Mouse (Mus musculus) stomach, embryonic 15.5 days (tissue): ENCODE results near the gene Fbxo7. TPM values are rescaled to one million over a fixed set of nuclear protein-coding genes. Genes with fewer than 3 reads are reported as not detected.

ENCODE experiments used
- ATAC-seq: fragments of 200-750 bp; cut with Nextera tagmentation; 2 replicates; pipeline ENCODE4 v1.8.0; 2017; ENCODE audit warnings: low read depth, moderate number of reproducible peaks, moderate TSS enrichment; ENCODE audit not compliant: insufficient read depth, low FRiP score
- H3K27ac ChIP-seq: fragments of 300-500 bp; sonication (generic); 2 replicates; pipeline ENCODE4 v1.5.1; 2015; ENCODE audit warnings: mild to moderate bottlenecking, inconsistent platforms
- H3K27me3 ChIP-seq: fragments of 300-500 bp; sonication (generic); replicated peaks from 2 replicates; pipeline ENCODE4 v1.6.1; 2015; ENCODE audit warnings: inconsistent platforms
- H3K36me3 ChIP-seq: fragments of 300-500 bp; sonication (generic); 2 replicates; pipeline ENCODE4 v1.6.1; 2015; ENCODE audit warnings: inconsistent platforms
- H3K4me1 ChIP-seq: fragments of 300-500 bp; sonication (generic); 2 replicates; pipeline ENCODE4 v1.6.1; 2015; ENCODE audit warnings: inconsistent platforms
- H3K4me2 ChIP-seq: fragments of 300-500 bp; sonication (generic); 2 replicates; pipeline ENCODE4 v1.6.1; 2015; ENCODE audit warnings: mild to moderate bottlenecking, inconsistent platforms
- H3K4me3 ChIP-seq: fragments of 300-500 bp; sonication (generic); replicated peaks from 2 replicates; pipeline ENCODE4 v1.5.1; 2015; ENCODE audit warnings: inconsistent platforms
- H3K9ac ChIP-seq: fragments of 300-500 bp; sonication (generic); 2 replicates; pipeline ENCODE4 v1.6.1; 2015; ENCODE audit warnings: inconsistent platforms
- H3K9me3 ChIP-seq: fragments of 300-500 bp; sonication (generic); 2 replicates; pipeline ENCODE4 v1.6.1; 2016; ENCODE audit warnings: inconsistent platforms
- WGBS: fragments of 180-500 bp; shearing (Covaris S2); methylation state at CpG from one replicate; pipeline ENCODE4 v1.1.7; 2015; 5-methylcytosine and 5-hydroxymethylcytosine counted together
- polyA plus RNA-seq: library from polyadenylated mRNA; unstranded; fragments of >200 nt; fragmentation: Nextera tagmentation; extraction: Ambion mirVana; gene quantifications from 2 replicates; pipeline ENCODE4 v1.2.1, GENCODE M21; 2015

Fbxo7 gene
- polyA plus RNA-seq, 1 experiment from 2014 or later = 31.3 TPM

DNA sequence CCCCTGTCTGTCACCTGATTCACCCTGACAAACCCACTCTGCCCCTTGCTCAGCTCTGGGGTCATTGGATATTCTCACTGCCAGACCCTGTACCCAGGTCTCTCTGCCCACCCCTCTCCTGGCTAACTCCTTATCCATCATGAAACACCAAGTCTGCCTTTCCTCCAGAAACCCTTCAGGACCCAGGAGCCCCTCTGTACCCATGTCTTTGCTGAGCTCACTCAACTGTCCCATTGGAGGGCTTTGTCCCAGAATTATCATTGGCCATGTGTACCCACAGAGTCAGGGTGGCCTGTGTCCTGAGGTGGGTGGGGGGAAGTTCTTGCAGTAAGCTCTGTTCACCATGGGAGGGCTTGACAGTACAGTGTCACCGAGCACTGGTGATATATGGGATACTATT, 43.9 kb downstream of the Fbxo7 start:
- Histone ChIP-seq H3K4me2 (no peak overlapping the region), H3K27ac (no peak overlapping the region), H3K36me3 (no peaks in the 10 kb centered on the region), H3K9me3 (0 out of 2 replicates have a peak, but pooled peaks cover 4% of the 10 kb centered on the region), H3K4me1 (peaks cover 5% of the 10 kb centered on the region; the same call in 1 of the 2 replicates), H3K4me3 (no peak overlapping the region), H3K9ac (no peak overlapping the region), H3K27me3 (no peaks in the 10 kb centered on the region)
- WGBS = 74% methylated on average over 1 of the region's 1 CpGs
- ATAC-seq = no peak

DNA sequence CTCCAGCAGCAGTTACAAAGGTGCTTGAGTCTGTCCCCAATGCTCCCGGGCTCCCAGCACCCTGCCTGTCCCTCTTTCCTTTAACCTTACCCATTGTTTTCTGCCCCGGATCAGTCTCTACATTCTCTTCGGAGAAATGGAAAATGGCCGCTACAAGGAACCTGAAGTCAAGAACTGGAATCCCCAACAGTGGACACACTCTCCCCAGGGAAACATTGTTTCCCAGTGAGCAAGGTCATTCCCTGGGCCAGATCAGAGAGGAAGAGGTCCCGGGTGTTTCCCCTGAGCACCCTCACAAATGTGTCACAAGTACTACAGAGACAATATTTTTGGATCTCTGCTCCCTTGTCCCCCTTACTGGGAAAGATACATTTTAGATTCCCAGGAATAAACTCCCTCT, 44.9 kb downstream of the Fbxo7 start:
- WGBS = 73% methylated on average over 5 of the region's 5 CpGs
- H3K4me2 ChIP-seq = no peak overlapping the region

GRCm38 (mm10) chr10:86067911-86068310, 46.1 kb downstream of the Fbxo7 start:
- WGBS = 76% methylated on average over 10 of the region's 10 CpGs

More for the DNA sequence above, 44.9 kb downstream of the Fbxo7 start:
- Histone ChIP-seq H3K27me3 (no peaks in the 10 kb centered on the region), H3K9me3 (0 out of 2 replicates have a peak, but pooled peaks cover 4% of the 10 kb centered on the region), H3K9ac (no peak overlapping the region), H3K36me3 (no peaks in the 10 kb centered on the region), H3K4me3 (no peak overlapping the region), H3K27ac (no peak overlapping the region), H3K4me1 (peaks cover 5% of the 10 kb centered on the region; the same call in 1 of the 2 replicates)
- ATAC-seq = no peak

GRCm38 (mm10) chr10:86069341-86069740, 47.6 kb downstream of the Fbxo7 start:
- no peak overlapping the region for H3K4me3 ChIP-seq
- no peak overlapping the region for H3K27ac ChIP-seq
- ATAC-seq = no peak
- H3K36me3 ChIP-seq = no peaks in the 10 kb centered on the region
- no peaks in the 10 kb centered on the region for H3K9me3 ChIP-seq
- peaks cover 5% of the 10 kb centered on the region; the same call in 1 of the 2 replicates for H3K4me1 ChIP-seq
- H3K4me2 ChIP-seq = no peak overlapping the region
- WGBS = 45% methylated on average over 3 of the region's 3 CpGs
- no peak overlapping the region for H3K9ac ChIP-seq
- no peaks in the 10 kb centered on the region for H3K27me3 ChIP-seq

More at GRCm38 (mm10) chr10:86067911-86068310, 46.1 kb downstream of the Fbxo7 start:
- Histone ChIP-seq H3K27me3 (no peaks in the 10 kb centered on the region), H3K9ac (no peak overlapping the region), H3K9me3 (no peaks in the 10 kb centered on the region), H3K4me3 (no peak overlapping the region), H3K4me2 (no peak overlapping the region), H3K4me1 (peaks cover 5% of the 10 kb centered on the region; the same call in 1 of the 2 replicates), H3K36me3 (no peaks in the 10 kb centered on the region), H3K27ac (no peak overlapping the region)
- ATAC-seq = no peak

DNA sequence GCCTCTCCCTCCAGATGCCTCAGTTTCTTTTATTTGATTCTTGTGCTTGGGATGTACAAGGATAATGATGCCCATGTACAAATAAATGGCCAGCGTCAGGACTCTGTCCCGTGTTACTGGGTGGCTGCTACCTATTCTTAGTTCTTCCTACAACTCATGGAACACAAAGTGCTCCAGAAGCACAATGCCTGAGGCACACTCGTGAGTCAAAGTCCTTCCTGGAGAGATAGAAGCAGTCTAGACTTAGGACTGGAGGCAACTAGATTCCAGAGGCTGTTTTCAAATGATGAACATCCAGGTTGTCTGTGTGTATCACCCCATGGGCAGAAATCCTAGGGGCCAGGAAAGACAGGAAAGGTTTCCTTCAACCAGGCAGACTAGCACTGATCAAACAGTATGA, 49.0 kb downstream of the Fbxo7 start:
- no peak overlapping the region for H3K4me2 ChIP-seq
- no peaks in the 10 kb centered on the region for H3K27me3 ChIP-seq
- no peak overlapping the region for H3K9ac ChIP-seq
- no peak overlapping the region for H3K27ac ChIP-seq
- ATAC-seq = no peak
- H3K36me3 ChIP-seq = no peaks in the 10 kb centered on the region
- no peaks in the 10 kb centered on the region for H3K4me1 ChIP-seq
- 82% methylated on average over 3 of the region's 3 CpGs for WGBS
- H3K4me3 ChIP-seq = no peak overlapping the region
- H3K9me3 ChIP-seq = no peaks in the 10 kb centered on the region

GRCm38 (mm10) chr10:86074134-86074533, 52.4 kb downstream of the Fbxo7 start:
- Histone ChIP-seq H3K36me3 (no peaks in the 10 kb centered on the region), H3K4me3 (no peak overlapping the region), H3K27ac (no peak overlapping the region), H3K9me3 (no peaks in the 10 kb centered on the region), H3K4me2 (no peak overlapping the region), H3K9ac (no peak overlapping the region), H3K4me1 (no peaks in the 10 kb centered on the region), H3K27me3 (no peaks in the 10 kb centered on the region)
- ATAC-seq = no peak
- WGBS = 76% methylated on average over 4 of the region's 4 CpGs

- ATAC-seq = no peak
- Histone ChIP-seq H3K4me2 (no peak overlapping the region), H3K4me1 (no peaks in the 10 kb centered on the region), H3K4me3 (no peak overlapping the region), H3K9me3 (no peaks in the 10 kb centered on the region), H3K9ac (no peak overlapping the region), H3K36me3 (no peaks in the 10 kb centered on the region), H3K27me3 (no peaks in the 10 kb centered on the region), H3K27ac (no peak overlapping the region)
- 82% methylated on average over 9 of the region's 9 CpGs for WGBS
These were observed 53.4 kb downstream of the Fbxo7 start for GRCm38 (mm10) chr10:86074971-86075711.

- Histone ChIP-seq H3K9ac (no peak overlapping the region), H3K9me3 (no peaks in the 10 kb centered on the region), H3K4me3 (no peak overlapping the region), H3K36me3 (no peaks in the 10 kb centered on the region), H3K4me1 (no peaks in the 10 kb centered on the region), H3K27ac (no peak overlapping the region), H3K27me3 (no peaks in the 10 kb centered on the region), H3K4me2 (no peak overlapping the region)
- ATAC-seq = no peak
- WGBS = 64% methylated on average over 2 of the region's 2 CpGs
These were observed 55.5 kb downstream of the Fbxo7 start for GRCm38 (mm10) chr10:86077272-86077671.

DNA sequence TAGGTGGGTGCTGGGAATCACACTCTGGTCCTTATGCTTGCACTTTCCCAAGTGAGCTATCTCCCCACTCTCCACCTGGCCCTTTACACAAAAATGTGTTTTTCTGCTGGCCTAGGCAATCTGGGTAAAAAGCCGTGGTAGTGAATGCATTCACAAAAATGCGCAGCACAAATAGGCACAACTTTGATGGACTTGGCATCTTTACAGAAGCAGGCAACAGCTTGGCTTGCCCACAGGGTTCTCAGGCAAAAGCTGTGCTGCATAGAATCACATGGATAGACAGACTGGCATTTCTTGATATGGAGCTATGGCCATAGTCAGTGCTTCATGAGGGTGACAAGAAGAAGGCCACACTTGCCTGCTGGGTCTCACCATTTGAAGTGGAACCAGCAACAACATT, 57.0 kb downstream of the Fbxo7 start:
- Histone ChIP-seq H3K4me3 (no peak overlapping the region), H3K27ac (no peak overlapping the region), H3K36me3 (no peaks in the 10 kb centered on the region), H3K4me1 (no peaks in the 10 kb centered on the region), H3K9ac (no peak overlapping the region), H3K27me3 (no peaks in the 10 kb centered on the region), H3K4me2 (no peak overlapping the region), H3K9me3 (no peaks in the 10 kb centered on the region)
- 91% methylated on average over 2 of the region's 2 CpGs for WGBS
- no peak for ATAC-seq

DNA sequence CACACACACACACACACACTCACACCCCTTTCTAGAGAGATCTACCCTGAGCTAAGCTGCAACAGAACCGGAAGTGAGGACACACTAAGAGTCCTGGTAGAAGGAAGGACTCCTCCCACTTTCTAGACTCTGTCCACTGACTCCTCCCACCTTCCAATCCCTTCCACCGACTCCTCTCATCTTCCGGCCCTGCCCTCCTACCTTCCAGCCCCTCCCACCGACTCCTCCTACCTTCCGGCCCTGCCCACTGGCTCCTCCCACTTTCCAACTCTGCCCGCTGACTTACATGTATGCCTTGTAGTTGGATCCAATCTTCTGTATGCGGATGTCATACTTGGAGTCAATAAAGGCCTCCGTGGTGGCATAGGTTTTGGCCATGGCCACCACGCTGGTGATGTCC, 58.1 kb downstream of the Fbxo7 start:
- Histone ChIP-seq H3K27me3 (no peaks in the 10 kb centered on the region), H3K9ac (no peak overlapping the region), H3K27ac (no peak overlapping the region), H3K4me1 (no peaks in the 10 kb centered on the region), H3K4me3 (no peak overlapping the region), H3K4me2 (no peak overlapping the region), H3K9me3 (no peaks in the 10 kb centered on the region), H3K36me3 (no peaks in the 10 kb centered on the region)
- ATAC-seq = no peak
- WGBS = 77% methylated on average over 9 of the region's 9 CpGs

GRCm38 (mm10) chr10:86091919-86092318, 70.1 kb downstream of the Fbxo7 start:
- Histone ChIP-seq H3K4me1 (no peaks in the 10 kb centered on the region), H3K27ac (no peak overlapping the region), H3K9ac (no peak overlapping the region), H3K4me3 (no peak overlapping the region), H3K27me3 (no peaks in the 10 kb centered on the region), H3K36me3 (no peaks in the 10 kb centered on the region), H3K4me2 (no peak overlapping the region), H3K9me3 (no peaks in the 10 kb centered on the region)
- no peak for ATAC-seq
- WGBS = 52% methylated on average over 10 of the region's 10 CpGs

DNA sequence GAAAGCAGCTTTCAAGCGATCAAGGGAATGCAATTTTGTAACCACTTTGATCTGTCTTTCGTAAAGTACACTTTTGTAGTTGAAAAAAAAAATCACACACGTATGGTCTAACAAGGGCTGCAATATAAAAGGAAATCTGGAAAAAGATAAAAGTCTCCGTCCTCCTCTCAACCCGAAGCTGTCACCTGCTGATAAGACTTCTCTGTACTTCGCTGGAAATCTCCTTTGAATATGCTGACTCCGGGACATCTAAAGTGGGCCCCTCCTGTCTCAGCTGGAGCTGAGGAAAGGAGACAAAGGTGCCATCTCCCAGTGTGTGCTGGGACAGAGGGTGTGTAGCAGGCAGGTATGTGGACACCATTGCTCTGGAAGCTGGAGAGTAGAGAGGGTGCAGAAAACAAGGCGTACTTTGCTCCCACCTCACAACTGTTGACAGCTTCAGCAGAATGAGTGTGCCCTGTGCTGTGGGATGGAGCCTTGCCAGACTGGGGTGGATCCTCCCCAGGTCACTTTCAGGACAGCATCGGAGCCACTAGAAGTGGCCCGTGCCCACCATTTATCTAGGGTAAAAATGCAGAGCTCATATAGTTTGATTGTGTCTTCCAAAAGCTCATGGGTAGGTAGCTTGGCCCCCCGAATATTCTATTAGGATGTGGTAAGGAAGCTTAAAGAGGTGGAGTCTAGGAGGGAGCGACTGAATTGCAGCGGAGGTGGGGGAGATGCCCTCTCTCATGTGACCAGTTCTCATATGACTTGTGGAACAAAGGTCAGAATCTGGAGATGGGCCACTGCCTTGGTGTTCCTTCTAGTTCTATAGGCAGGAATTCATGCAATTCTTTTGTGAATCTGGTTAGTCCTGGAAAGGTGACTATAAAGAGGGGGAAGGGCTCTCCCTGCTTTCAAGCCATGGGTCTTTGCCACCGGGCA, 71.6 kb downstream of the Fbxo7 start:
- no peak for ATAC-seq
- H3K36me3 ChIP-seq = no peaks in the 10 kb centered on the region
- no peaks in the 10 kb centered on the region for H3K4me1 ChIP-seq
- H3K27me3 ChIP-seq = no peaks in the 10 kb centered on the region
- no peak overlapping the region for H3K9ac ChIP-seq
- H3K4me3 ChIP-seq = no peak overlapping the region
- no peaks in the 10 kb centered on the region for H3K9me3 ChIP-seq
- no peak overlapping the region for H3K4me2 ChIP-seq
- no peak overlapping the region for H3K27ac ChIP-seq
- WGBS = 62% methylated on average over 14 of the region's 14 CpGs
